Mouse (Mus musculus): ENCODE data around the gene Sptlc3.

- TF ChIP-seq CTCF (IDR thresholded peaks at IDR 0.05; ENCODE audit: extremely low read depth, insufficient read depth, insufficient read length, insufficient replicate concordance) (no peak), POLR2A (IDR thresholded peaks at IDR 0.05; ENCODE audit: low read depth, low read length) (no peak)
These were observed 163.0 kb downstream of the Sptlc3 start for GRCm38 (mm10) chr2:139656750-139657149.

Data from spleen, adult 2 months (tissue).